Mouse (Mus musculus): ENCODE measurements around the gene Lhfpl4. TPM values are rescaled to one million over a fixed set of nuclear protein-coding genes. Genes with fewer than 3 reads are reported as not detected.

Gene Lhfpl4
- polyA plus RNA-seq, 1 experiment from 2014 or later = 1.3 TPM

DNA sequence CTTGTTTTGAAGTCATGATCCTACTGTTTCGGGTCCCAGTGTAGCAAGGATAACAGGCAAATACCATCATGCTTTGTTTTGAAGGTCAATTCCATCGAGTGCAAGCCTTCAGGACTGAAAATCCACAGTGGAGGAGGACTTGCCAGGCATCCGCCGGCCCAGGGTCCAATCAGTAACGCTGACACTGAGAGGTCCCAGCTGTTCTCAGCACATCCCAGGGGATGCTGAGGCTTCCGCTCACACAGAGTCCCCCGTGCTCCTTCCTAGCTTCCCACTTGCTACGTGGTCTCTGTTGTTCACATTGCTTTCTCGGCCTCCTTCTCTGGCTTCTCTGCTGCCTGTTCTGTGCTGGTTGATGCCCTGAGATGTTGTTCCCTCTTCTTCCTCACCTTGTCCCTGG is 11.0 kb downstream of the Lhfpl4 start:
- Histone ChIP-seq H3K4me1 (no peaks in the 10 kb centered on the region), H3K4me3 (no peak overlapping the region), H3K9me3 (replicated peaks) (no peaks in the 10 kb centered on the region), H3K27me3 (ENCODE audit: low read depth, poor library complexity, severe bottlenecking) (peaks cover 6% of the 10 kb centered on the region; the same call in 1 of the 2 replicates), H3K36me3 (no peaks in the 10 kb centered on the region), H3K27ac (no peak overlapping the region)
- WGBS = 79% methylated on average over 9 of the region's 9 CpGs
- DNase-seq (ENCODE audit: low spot score) = no peak

DNA sequence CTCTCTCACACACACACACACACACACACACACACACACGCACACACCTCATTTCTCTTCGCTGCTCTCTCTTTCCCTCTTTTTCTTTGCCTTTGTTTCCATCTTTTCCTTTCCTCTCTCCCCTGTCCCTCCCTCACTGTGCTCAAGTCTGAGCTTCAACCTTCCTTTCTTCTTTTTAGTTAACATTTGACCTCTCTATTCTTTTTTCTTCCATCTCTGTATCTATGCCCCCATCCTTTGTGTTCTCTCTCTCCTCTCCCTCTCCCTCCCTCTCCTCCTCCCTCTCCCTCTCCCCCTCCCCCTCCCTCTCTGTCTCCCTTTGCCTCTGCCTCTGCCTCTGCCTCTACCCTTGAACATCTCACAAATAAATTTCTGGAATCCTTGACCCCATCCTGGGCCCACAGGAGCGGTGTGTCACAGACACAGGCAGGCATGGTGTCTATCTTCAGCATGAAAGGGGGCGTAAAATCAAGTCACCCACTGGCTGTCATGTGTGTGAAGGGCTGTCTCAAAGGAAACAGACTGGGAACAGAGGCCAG is 15.9 kb downstream of the Lhfpl4 start:
- 51% methylated on average over 4 of the region's 4 CpGs for WGBS
- peaks cover 6% of the 10 kb centered on the region; the same call in 1 of the 2 replicates for H3K27me3 ChIP-seq (ENCODE audit: low read depth, poor library complexity, severe bottlenecking)
- no peak for DNase-seq (ENCODE audit: low spot score)

DNA sequence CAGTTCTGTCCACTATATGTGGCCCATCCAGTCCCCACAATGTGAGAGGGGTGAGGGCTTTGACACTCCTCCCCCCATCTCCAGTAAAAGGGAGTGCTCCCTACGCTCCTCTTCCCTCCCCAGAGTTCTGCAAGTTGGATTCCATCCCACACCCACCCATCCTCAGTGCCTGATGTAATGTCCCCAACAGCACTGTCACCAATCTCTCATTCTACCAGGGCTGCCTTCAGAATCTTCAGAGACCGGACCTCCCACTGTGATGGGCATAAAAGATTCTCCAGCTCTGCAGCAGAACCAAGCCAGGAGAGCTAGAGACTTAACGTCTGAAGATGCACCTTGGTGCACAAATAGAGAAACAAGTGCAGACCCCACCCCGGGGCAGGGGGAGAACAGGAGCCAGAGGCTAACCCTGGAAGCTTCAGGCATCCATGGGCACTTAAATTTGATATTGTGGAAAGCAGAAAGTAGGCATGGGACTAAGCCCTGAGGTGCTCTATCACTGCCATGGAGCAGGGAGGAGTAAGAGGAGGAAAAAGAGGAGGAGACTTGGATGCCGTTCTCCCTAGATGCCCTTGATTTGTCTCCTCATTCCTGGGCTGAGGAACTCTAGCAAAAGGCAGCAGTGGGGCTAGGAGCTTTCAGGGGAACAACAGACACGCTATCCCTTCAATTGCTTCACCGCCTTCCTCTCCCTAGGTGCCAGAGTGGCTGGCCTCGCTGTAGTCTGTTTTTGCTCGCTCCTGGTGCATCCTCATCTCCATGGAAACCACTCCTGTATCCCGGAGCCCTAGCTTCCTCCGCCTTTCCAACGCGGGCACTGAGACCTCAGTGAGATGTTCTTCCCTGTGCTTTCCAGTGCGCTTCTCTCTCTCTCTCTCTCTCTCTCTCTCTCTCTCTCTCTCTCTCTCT is 16.6 kb downstream of the Lhfpl4 start:
- DNase-seq (ENCODE audit: low spot score) = no peak
- Histone ChIP-seq H3K27me3 (ENCODE audit: low read depth, poor library complexity, severe bottlenecking) (peaks cover 6% of the 10 kb centered on the region; the same call in 1 of the 2 replicates), H3K4me3 (no peak overlapping the region), H3K36me3 (no peaks in the 10 kb centered on the region), H3K9me3 (replicated peaks) (no peaks in the 10 kb centered on the region), H3K4me1 (no peaks in the 10 kb centered on the region), H3K27ac (no peak overlapping the region)
- WGBS = 28% methylated on average over 14 of the region's 14 CpGs

More for the DNA sequence above, 15.9 kb downstream of the Lhfpl4 start:
- Histone ChIP-seq H3K4me1 (no peaks in the 10 kb centered on the region), H3K27ac (no peak overlapping the region), H3K36me3 (no peaks in the 10 kb centered on the region), H3K4me3 (no peak overlapping the region), H3K9me3 (replicated peaks) (no peaks in the 10 kb centered on the region)

DNA sequence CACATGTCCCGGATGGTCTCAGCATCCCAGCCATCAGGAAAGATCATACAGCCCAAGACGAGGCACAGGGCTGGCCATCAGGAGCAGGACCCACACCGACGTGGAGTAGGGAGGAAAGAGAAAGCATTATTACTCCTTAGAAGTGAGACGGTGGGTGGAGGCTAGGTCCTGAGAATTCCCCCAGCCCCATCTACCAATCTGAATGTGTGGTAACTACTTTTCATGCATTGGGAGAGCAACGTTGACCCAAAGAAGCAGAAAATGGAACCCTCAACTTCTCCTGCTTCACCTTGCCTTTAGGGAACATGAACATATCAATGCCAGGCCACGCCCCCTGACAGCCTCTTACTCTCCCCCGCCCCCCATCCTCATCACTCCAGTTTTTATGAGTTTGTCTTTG is 18.6 kb downstream of the Lhfpl4 start:
- no peak for DNase-seq (ENCODE audit: low spot score)
- no peak overlapping the region for H3K4me3 ChIP-seq
- no peak overlapping the region for H3K27ac ChIP-seq
- no peaks in the 10 kb centered on the region for H3K36me3 ChIP-seq
- peaks cover 6% of the 10 kb centered on the region; the same call in 1 of the 2 replicates for H3K27me3 ChIP-seq (ENCODE audit: low read depth, poor library complexity, severe bottlenecking)
- WGBS = 88% methylated on average over 8 of the region's 8 CpGs
- H3K9me3 ChIP-seq (replicated peaks) = no peaks in the 10 kb centered on the region
- H3K4me1 ChIP-seq = peaks cover 3% of the 10 kb centered on the region; the same call in 1 of the 2 replicates

DNA sequence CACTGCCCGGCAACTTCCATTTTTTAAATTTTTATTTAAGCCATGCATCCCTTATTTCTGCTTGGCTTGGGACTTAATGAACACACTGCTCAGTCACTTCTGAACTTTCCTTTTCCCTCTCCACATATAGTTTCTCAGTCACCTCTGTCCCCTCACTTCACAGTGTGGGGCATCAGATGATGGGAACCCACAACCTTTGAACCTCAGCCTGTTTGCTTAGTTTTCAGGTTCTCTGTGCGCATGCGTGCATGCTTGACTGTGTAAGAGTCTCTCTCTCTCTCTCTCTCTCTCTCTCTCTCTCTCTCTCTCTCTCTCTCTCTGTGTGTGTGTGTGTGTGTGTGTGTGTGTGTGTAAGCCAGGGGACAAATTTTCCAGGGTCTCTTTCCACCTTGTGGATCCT is 19.7 kb downstream of the Lhfpl4 start:
- 94% methylated on average over 3 of the region's 3 CpGs for WGBS
- peaks cover 6% of the 10 kb centered on the region; the same call in 1 of the 2 replicates for H3K27me3 ChIP-seq (ENCODE audit: low read depth, poor library complexity, severe bottlenecking)
- no peaks in the 10 kb centered on the region for H3K9me3 ChIP-seq (replicated peaks)
- no peaks in the 10 kb centered on the region for H3K36me3 ChIP-seq
- H3K27ac ChIP-seq = no peak overlapping the region
- DNase-seq (ENCODE audit: low spot score) = no peak
- no peak overlapping the region for H3K4me3 ChIP-seq
- H3K4me1 ChIP-seq = peaks cover 10% of the 10 kb centered on the region; the same call in 1 of the 2 replicates

GRCm38 (mm10) chr6:113172568-113172967 is 22.6 kb downstream of the Lhfpl4 start:
- DNase-seq (ENCODE audit: low spot score) = peak; percentile 64
- Histone ChIP-seq H3K4me1 (peaks cover 10% of the 10 kb centered on the region; the same call in 1 of the 2 replicates), H3K27me3 (ENCODE audit: low read depth, poor library complexity, severe bottlenecking) (no peaks in the 10 kb centered on the region), H3K4me3 (no peak overlapping the region), H3K9me3 (replicated peaks) (no peaks in the 10 kb centered on the region), H3K36me3 (no peaks in the 10 kb centered on the region), H3K27ac (no peak overlapping the region)
- WGBS = 45% methylated on average over 1 of the region's 1 CpGs

- no peak for DNase-seq (ENCODE audit: low spot score)
Measured at GRCm38 (mm10) chr6:113172011-113172410, 23.2 kb downstream of the Lhfpl4 start.

DNA sequence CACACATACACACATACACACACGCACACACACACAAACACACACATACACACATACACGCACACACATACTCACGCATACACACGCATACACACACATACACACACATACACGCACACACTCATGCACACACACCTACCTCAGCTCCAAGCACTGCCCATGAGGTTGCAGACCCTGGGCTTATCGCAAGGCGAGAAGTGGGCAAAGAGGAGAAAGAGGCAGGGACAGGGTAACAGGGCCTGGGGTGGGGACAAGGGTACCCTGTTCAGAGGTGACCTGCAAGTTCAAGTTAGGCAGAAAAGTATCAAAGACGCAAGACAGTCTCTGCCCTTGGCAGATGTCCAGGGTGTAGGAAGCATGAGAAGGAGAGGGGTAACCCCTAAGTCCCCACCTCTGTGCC is 24.5 kb downstream of the Lhfpl4 start:
- WGBS = 95% methylated on average over 8 of the region's 8 CpGs
- no peaks in the 10 kb centered on the region for H3K27me3 ChIP-seq (ENCODE audit: low read depth, poor library complexity, severe bottlenecking)
- DNase-seq (ENCODE audit: low spot score) = no peak
- no peak overlapping the region for H3K27ac ChIP-seq
- H3K4me3 ChIP-seq = no peak overlapping the region
- H3K4me1 ChIP-seq = peaks cover 10% of the 10 kb centered on the region; the same call in 1 of the 2 replicates
- no peaks in the 10 kb centered on the region for H3K9me3 ChIP-seq (replicated peaks)
- H3K36me3 ChIP-seq = no peaks in the 10 kb centered on the region

More at GRCm38 (mm10) chr6:113172011-113172410, 23.2 kb downstream of the Lhfpl4 start:
- Histone ChIP-seq H3K4me3 (no peak overlapping the region), H3K27me3 (ENCODE audit: low read depth, poor library complexity, severe bottlenecking) (no peaks in the 10 kb centered on the region), H3K9me3 (replicated peaks) (no peaks in the 10 kb centered on the region), H3K4me1 (peaks cover 10% of the 10 kb centered on the region; the same call in 1 of the 2 replicates), H3K36me3 (no peaks in the 10 kb centered on the region), H3K27ac (no peak overlapping the region)

- Histone ChIP-seq H3K9me3 (replicated peaks) (no peaks in the 10 kb centered on the region), H3K36me3 (no peaks in the 10 kb centered on the region), H3K27ac (no peak overlapping the region), H3K4me3 (no peak overlapping the region), H3K4me1 (peaks cover 10% of the 10 kb centered on the region; the same call in 1 of the 2 replicates), H3K27me3 (ENCODE audit: low read depth, poor library complexity, severe bottlenecking) (no peaks in the 10 kb centered on the region)
- no peak for DNase-seq (ENCODE audit: low spot score)
- WGBS = 77% methylated on average over 3 of the region's 3 CpGs
Measured at GRCm38 (mm10) chr6:113169852-113170251, 25.3 kb downstream of the Lhfpl4 start.

DNA sequence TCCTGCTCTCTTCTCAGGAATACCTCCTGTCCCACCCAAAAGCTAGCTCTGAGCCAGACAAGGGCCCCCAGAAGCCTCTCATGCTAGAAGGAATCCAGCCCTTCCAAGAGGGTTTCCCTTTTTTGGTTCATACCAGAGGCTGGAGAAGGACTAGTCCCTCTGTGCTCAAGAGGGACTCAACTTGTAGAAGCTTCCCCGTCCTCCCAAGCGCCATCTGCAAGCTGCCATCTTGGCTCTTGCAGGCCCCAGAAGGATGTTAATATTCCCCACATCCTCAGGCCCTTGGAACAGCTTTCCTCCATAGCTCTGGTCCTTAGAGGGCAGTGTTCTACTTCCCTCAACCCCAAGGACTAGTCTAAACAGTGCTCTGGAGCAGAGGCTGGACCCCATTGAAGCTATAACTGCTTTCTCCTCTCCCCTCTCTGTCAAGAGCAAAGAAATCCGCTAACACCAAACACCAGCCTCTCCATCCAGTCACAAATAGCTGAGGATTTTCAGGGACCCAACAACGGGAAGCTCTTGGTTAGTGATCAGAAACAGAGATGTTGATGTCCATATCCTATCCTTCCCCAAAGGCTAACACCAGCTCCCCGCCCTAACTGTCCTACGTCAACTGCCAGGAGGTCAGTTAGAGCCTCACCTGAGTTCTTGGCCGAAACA is 26.7 kb downstream of the Lhfpl4 start:
- WGBS = 92% methylated on average over 7 of the region's 7 CpGs
- H3K4me1 ChIP-seq = peaks cover 10% of the 10 kb centered on the region; the same call in 1 of the 2 replicates
- H3K36me3 ChIP-seq = no peaks in the 10 kb centered on the region
- no peaks in the 10 kb centered on the region for H3K27me3 ChIP-seq (ENCODE audit: low read depth, poor library complexity, severe bottlenecking)
- no peak overlapping the region for H3K27ac ChIP-seq
- DNase-seq (ENCODE audit: low spot score) = no peak
- no peak overlapping the region for H3K4me3 ChIP-seq
- H3K9me3 ChIP-seq (replicated peaks) = no peaks in the 10 kb centered on the region

DNA sequence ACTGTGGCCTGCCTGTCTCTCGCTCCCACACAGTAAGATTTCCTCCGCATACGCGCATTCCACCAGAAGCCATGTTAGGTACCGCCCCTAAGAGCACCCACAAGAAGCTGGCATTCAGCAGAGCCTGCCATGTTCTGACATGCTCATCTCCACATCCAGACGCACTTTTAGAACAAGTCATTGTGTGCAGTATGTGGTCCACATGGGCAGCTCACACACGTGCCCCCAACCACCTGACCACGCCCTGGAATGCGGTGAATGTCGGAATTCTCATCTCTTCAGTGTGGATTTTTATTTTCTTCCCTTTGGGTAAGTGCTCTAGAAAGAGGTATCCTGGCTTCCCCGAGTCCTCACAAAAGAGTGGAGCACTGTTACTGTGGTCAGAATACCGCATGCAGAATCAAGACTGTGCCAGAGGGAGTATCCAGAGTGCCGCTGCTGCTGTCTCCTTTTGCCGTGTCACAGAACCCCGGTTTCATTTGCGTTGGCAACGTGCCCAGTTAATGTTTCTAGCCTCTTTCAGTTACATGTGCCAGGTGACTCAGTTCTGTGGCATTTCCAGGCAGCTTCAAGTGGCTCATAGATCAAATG is 28.4 kb downstream of the Lhfpl4 start:
- no peak overlapping the region for H3K27ac ChIP-seq
- no peak overlapping the region for H3K4me3 ChIP-seq
- WGBS = 80% methylated on average over 17 of the region's 17 CpGs
- no peak for DNase-seq (ENCODE audit: low spot score)
- no peaks in the 10 kb centered on the region for H3K27me3 ChIP-seq (ENCODE audit: low read depth, poor library complexity, severe bottlenecking)
- no peaks in the 10 kb centered on the region for H3K36me3 ChIP-seq
- peaks cover 2% of the 10 kb centered on the region; the same call in 1 of the 2 replicates for H3K9me3 ChIP-seq (replicated peaks)
- H3K4me1 ChIP-seq = peaks cover 9% of the 10 kb centered on the region; the same call in 1 of the 2 replicates

DNA sequence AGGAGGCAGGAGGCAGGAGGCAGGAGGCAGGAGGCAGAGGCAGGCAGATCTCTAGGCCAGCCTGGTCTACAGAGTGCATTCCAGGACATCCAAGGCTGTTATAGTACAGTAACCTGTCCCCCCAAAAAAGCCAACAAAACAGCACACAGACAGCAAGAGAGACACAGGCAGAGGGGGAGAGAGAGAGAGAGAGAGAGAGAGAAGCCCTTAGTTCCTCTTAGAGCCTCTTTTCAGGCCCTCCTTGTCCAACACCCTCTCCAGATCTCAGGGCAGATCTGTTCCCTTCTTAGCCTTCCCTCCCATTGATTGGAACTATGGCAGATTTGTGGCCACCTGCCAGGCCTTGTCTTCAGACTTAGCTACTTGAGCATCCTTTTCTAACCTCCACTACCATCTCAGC is 31.7 kb downstream of the Lhfpl4 start:
- Histone ChIP-seq H3K27me3 (ENCODE audit: low read depth, poor library complexity, severe bottlenecking) (no peaks in the 10 kb centered on the region), H3K27ac (no peak overlapping the region), H3K36me3 (peaks cover 11% of the 10 kb centered on the region), H3K9me3 (replicated peaks) (peaks cover 2% of the 10 kb centered on the region; the same call in 1 of the 2 replicates), H3K4me1 (no peaks in the 10 kb centered on the region), H3K4me3 (no peak overlapping the region)
- no peak for DNase-seq (ENCODE audit: low spot score)

All from limb, embryonic 10.5 days (tissue).